Mouse (Mus musculus): ENCODE measurements around the gene Pigg. TPM values are rescaled to one million over a fixed set of nuclear protein-coding genes. Genes with fewer than 3 reads are reported as not detected.
A peak's percentile ranks its signal among the peaks of the same experiment; 100 is the strongest.

The Pigg gene
- polyA plus RNA-seq, 1 experiment from 2014 or later, result 1.9 TPM

DNA sequence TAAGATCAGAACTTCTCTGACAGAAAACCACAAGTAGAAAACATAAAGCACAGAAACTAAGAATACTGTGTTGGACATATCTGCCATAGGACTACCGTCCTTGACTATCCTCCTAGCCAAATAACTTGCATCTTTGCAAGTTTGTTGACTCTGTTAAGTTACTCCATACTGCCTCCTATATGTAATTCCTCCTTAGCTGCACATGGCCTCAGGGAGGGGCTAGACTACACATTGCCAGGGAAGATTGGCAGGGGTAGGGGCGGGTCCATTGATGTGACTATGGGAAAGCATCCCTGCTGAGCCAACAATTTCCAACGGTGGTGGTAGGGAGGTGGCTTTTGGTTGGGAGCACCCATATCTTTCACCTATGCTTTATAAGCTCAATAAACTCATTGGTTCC lies 49.9 kb downstream of the Pigg start:
- H3K4me3 ChIP-seq (ENCODE audit: low read depth, low read length), result no peak overlapping the region
- H3K9ac ChIP-seq (replicated peaks), result no peak overlapping the region
- DNase-seq, result no peak
- no peak for ATAC-seq
- H3K9me3 ChIP-seq (ENCODE audit: low read length), result no peaks in the 10 kb centered on the region; the same call in 1 of the 2 replicates
- H3K4me1 ChIP-seq (ENCODE audit: insufficient read depth), result peaks cover 10% of the 10 kb centered on the region
- no peak overlapping the region for H3K27ac ChIP-seq (ENCODE audit: low read depth)
- no peaks in the 10 kb centered on the region for H3K36me3 ChIP-seq (replicated peaks; ENCODE audit: insufficient read depth, low read length)
- 29% methylated on average over 3 of the region's 3 CpGs for WGBS (ENCODE audit: insufficient replicate concordance)
- H3K4me2 ChIP-seq (ENCODE audit: low read depth, low read length), result no peak overlapping the region
- TF ChIP-seq CTCF (IDR thresholded peaks at IDR 0.05; ENCODE audit: low read depth), result peak; percentile 39; the same call in 1 of the 2 replicates
- TF ChIP-seq EP300 (IDR thresholded peaks at IDR 0.05; ENCODE audit: low read depth), result no peak
- H3K27me3 ChIP-seq (ENCODE audit: insufficient read depth, low read length), result peaks cover 34% of the 10 kb centered on the region

DNA sequence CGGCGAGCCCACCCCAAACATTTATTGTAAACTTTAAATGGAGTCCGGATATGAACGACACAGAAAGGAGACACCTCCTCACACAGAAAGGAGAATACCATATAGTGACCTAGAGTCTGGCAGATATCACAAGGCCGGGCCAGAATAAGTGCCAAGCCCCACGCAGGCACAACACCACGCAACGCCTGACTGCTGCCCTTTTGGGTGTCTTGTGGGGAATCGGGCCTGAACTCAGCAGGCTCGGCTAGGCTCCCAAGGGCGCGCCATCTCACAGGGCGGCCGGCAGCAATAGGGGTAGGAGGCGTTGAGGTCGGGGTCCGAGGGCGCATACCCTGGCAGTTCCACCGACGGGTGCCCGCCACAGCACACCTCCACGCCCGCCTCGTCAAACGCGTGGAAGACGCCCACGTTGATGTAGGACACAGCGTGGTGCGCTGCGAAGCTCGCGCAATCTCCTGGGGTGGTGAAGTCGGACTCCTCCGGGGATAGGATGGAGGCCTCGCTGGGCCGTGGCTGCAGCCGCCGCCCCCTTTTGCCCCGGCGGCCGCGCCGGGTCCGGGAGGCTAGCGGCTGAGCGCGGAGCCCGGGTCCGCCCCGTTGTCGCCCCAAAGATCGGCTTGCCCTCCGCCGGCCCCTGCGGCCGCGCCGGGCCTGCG lies 54.0 kb downstream of the Pigg start:
- Histone ChIP-seq H3K27me3 (ENCODE audit: insufficient read depth, low read length) (peaks cover 70% of the 10 kb centered on the region), H3K4me3 (ENCODE audit: low read depth, low read length) (peak overlapping the region; percentile 51), H3K9ac (replicated peaks) (no peak overlapping the region), H3K9me3 (ENCODE audit: low read length) (no peaks in the 10 kb centered on the region), H3K4me2 (ENCODE audit: low read depth, low read length) (peak overlapping the region; percentile 81), H3K4me1 (ENCODE audit: insufficient read depth) (peaks cover 21% of the 10 kb centered on the region), H3K27ac (ENCODE audit: low read depth) (no peak overlapping the region), H3K36me3 (replicated peaks; ENCODE audit: insufficient read depth, low read length) (no peaks in the 10 kb centered on the region)
- ATAC-seq (peak; percentile 5; the same call in 1 of the 2 replicates), DNase-seq (peak; percentile 21)
- 3% methylated on average over 60 of the region's 60 CpGs for WGBS (ENCODE audit: insufficient replicate concordance)
- TF ChIP-seq CTCF (IDR thresholded peaks at IDR 0.05; ENCODE audit: low read depth) (no peak), EP300 (IDR thresholded peaks at IDR 0.05; ENCODE audit: low read depth) (no peak)

- Histone ChIP-seq H3K36me3 (replicated peaks; ENCODE audit: insufficient read depth, low read length) (no peaks in the 10 kb centered on the region), H3K9ac (replicated peaks) (no peak overlapping the region), H3K27ac (ENCODE audit: low read depth) (no peak overlapping the region), H3K27me3 (ENCODE audit: insufficient read depth, low read length) (peaks cover 77% of the 10 kb centered on the region), H3K4me2 (ENCODE audit: low read depth, low read length) (peak overlapping the region; percentile 81), H3K9me3 (ENCODE audit: low read length) (no peaks in the 10 kb centered on the region), H3K4me3 (ENCODE audit: low read depth, low read length) (peak overlapping the region; percentile 51), H3K4me1 (ENCODE audit: insufficient read depth) (peaks cover 21% of the 10 kb centered on the region)
- TF ChIP-seq EP300 (IDR thresholded peaks at IDR 0.05; ENCODE audit: low read depth), result no peak
- no peak for TF ChIP-seq CTCF (IDR thresholded peaks at IDR 0.05; ENCODE audit: low read depth)
- peak; percentile 28 for DNase-seq
- ATAC-seq, result peak; percentile 47
- WGBS (ENCODE audit: insufficient replicate concordance), result 1% methylated on average over 69 of the region's 100 CpGs
Measured at GRCm38 (mm10) chr5:108366984-108367841, 54.8 kb downstream of the Pigg start.

- DNase-seq, result no peak
- peak within 1 kb of the TSS; percentile 81 for H3K4me2 ChIP-seq (ENCODE audit: low read depth, low read length)
- no peak for TF ChIP-seq CTCF (IDR thresholded peaks at IDR 0.05; ENCODE audit: low read depth)
- TF ChIP-seq EP300 (IDR thresholded peaks at IDR 0.05; ENCODE audit: low read depth), result no peak
- no peaks in the 10 kb centered on the region for H3K9me3 ChIP-seq (ENCODE audit: low read length)
- peak within 1 kb of the TSS; percentile 51 for H3K4me3 ChIP-seq (ENCODE audit: low read depth, low read length)
- H3K9ac ChIP-seq (replicated peaks), result no peak within 1 kb of the TSS
- WGBS (ENCODE audit: insufficient replicate concordance), result 2% methylated on average over 22 of the region's 36 CpGs
- peaks cover 21% of the 10 kb centered on the region for H3K4me1 ChIP-seq (ENCODE audit: insufficient read depth)
- no peak within 1 kb of the TSS for H3K27ac ChIP-seq (ENCODE audit: low read depth)
- peaks cover 77% of the 10 kb centered on the region for H3K27me3 ChIP-seq (ENCODE audit: insufficient read depth, low read length)
- no peak for ATAC-seq
- no peaks in the 10 kb centered on the region for H3K36me3 ChIP-seq (replicated peaks; ENCODE audit: insufficient read depth, low read length)
Measured at GRCm38 (mm10) chr5:108367871-108368332, 55.5 kb downstream of the Pigg start, which contains the start of gene Gm42517. Gene Gm42517 (minus strand): TSS chr5:108367922.

- Histone ChIP-seq H3K9ac (replicated peaks) (no peak overlapping the region), H3K27me3 (ENCODE audit: insufficient read depth, low read length) (peaks cover 77% of the 10 kb centered on the region), H3K4me2 (ENCODE audit: low read depth, low read length) (peak overlapping the region; percentile 71), H3K36me3 (replicated peaks; ENCODE audit: insufficient read depth, low read length) (no peaks in the 10 kb centered on the region), H3K9me3 (ENCODE audit: low read length) (no peaks in the 10 kb centered on the region), H3K4me3 (ENCODE audit: low read depth, low read length) (peak overlapping the region; percentile 46), H3K4me1 (ENCODE audit: insufficient read depth) (peaks cover 21% of the 10 kb centered on the region), H3K27ac (ENCODE audit: low read depth) (no peak overlapping the region)
- ATAC-seq (no peak), DNase-seq (no peak)
- WGBS (ENCODE audit: insufficient replicate concordance), result 14% methylated on average over 6 of the region's 6 CpGs
- TF ChIP-seq EP300 (IDR thresholded peaks at IDR 0.05; ENCODE audit: low read depth) (no peak), CTCF (IDR thresholded peaks at IDR 0.05; ENCODE audit: low read depth) (no peak)
Measured at GRCm38 (mm10) chr5:108368446-108368845, 56.0 kb downstream of the Pigg start.
